Mouse (Mus musculus) ES-CJ7 (cell line): Measurements from ENCODE around the gene Coro1b.

Source experiments
- DNase-seq: peaks from one replicate; pipeline ENCODE4 v3.0.0; 2011; ENCODE audit warnings: low read depth, low spot score

Gene Coro1b

DNA sequence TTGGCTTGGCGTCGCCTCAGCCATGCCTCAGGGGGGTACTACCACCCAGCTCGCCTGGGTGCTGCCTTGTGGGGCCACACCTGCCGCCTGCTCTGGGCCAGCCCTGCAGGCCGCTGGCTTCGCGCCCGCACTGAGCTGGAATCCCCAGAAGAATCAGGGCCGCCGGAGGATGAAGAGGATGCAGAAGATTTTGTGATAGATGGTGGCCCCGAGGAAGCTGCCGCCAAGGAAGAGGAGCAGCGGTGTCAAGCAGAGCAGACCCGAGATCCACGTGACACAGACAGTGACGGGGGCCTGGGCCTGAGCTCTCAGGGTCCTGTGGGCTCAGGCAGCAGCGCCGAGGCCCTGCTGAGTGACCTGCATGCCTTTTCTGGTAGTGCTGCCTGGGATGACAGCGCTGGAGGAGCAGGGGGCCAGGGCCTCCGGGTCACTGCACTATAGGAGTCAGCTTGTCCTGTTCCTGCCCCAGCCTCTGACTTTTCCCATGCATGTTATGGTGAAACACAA, 7.7 kb downstream of the Coro1b start:
- no peak for DNase-seq

- no peak for DNase-seq
These were observed 8.4 kb downstream of the Coro1b start for GRCm38 (mm10) chr19:4156771-4157170.

DNA sequence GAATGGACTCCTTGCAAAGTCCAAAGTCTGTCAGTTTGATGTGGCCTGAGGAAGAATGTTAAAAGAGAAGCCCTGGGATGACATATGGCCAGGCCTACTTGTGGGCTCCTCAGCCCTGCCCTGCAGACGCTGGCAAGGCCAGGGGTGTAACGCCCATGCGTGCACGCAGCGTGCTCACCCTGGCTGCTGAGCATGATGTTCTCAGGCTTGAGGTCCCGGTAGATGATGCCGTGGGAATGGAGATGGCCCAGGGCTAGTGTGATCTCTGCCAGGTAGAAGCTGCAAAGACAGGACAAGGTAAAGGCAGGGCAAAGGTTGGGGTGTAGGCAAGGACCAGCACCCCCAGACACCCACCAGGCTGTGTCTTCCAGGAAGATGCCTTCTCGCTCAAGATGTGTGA, 10.6 kb downstream of the Coro1b start:
- DNase-seq, result no peak

DNA sequence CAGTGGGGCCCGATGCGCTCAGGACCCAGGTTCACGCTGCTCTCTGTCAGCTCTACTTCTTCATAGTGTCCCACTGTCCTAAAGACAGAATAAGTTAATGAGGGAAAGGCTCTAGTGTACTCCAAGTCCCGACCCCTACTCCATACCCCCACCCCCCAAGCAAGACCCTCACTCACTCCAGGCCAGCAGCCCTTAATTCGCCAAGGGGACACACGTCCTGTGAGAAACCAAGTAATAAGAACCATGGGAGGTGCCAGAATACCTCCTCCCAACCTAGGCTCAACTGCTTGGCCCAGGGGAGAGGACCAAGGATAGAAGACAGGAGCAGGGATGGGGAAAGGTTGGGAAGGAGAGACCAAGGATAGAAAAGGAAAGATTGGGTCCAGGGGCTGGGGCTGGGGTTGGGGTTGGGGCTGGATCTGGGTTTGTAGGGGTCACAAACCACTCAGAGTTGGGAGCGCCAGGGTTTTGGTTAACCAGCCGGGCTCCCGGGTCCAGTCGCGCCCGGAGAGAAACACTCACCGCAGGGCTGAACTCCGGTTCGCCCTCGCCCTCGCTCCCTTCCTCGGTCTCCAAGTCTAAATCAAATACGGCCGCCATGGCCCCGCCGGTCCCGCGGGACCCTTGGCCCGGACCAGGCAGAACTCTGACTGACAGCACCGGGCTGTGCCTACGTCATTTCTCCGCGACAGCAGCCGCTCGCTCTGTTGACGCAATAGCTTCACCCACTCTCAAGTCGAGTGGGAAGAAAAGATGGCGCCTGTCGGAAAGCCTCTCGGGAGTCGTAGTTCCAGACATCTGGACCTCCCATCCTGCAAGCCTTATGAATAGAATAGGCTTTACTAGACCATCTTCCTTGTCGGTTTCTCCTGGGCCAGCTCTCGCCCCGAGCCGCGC, 14.5 kb downstream of the Coro1b start, which contains the start of gene Rps6kb2:
Gene Rps6kb2, minus strand, starts transcription at position 709 of the 897 bp plus-strand sequence.
- DNase-seq, result peak; percentile 97

- no peak for DNase-seq
These were observed 15.1 kb downstream of the Coro1b start for GRCm38 (mm10) chr19:4163543-4163887.

- DNase-seq, result no peak
These were observed 15.7 kb downstream of the Coro1b start for GRCm38 (mm10) chr19:4164100-4164499.

DNA sequence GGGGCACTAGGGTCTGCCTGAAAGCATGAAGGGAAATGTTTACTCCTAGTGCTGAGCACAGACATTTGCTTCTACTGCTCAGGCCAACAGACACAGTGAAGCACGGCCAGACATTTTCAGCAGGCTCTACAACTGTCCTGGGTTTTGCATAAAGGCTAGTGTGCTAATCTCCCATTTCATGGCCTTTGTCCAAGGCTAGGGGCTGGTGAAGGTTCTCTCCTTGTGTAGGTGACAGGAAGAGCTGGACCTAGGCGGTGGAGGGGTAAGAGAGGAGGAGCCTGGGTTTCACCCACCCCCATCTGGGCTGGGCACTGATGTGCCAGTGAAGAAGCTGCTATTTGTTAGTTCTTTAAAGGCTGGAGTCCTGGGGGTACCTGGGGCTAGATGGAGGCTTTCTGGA, 16.3 kb downstream of the Coro1b start:
- DNase-seq, result no peak

GRCm38 (mm10) chr19:4166678-4167476, 18.5 kb downstream of the Coro1b start:
- no peak for DNase-seq

GRCm38 (mm10) chr19:4169378-4169784, 21.0 kb downstream of the Coro1b start:
- DNase-seq, result peak; percentile 99

- DNase-seq, result no peak
These were observed 21.4 kb downstream of the Coro1b start for GRCm38 (mm10) chr19:4169810-4170209.

GRCm38 (mm10) chr19:4170723-4171392, 22.4 kb downstream of the Coro1b start:
- no peak for DNase-seq

DNA sequence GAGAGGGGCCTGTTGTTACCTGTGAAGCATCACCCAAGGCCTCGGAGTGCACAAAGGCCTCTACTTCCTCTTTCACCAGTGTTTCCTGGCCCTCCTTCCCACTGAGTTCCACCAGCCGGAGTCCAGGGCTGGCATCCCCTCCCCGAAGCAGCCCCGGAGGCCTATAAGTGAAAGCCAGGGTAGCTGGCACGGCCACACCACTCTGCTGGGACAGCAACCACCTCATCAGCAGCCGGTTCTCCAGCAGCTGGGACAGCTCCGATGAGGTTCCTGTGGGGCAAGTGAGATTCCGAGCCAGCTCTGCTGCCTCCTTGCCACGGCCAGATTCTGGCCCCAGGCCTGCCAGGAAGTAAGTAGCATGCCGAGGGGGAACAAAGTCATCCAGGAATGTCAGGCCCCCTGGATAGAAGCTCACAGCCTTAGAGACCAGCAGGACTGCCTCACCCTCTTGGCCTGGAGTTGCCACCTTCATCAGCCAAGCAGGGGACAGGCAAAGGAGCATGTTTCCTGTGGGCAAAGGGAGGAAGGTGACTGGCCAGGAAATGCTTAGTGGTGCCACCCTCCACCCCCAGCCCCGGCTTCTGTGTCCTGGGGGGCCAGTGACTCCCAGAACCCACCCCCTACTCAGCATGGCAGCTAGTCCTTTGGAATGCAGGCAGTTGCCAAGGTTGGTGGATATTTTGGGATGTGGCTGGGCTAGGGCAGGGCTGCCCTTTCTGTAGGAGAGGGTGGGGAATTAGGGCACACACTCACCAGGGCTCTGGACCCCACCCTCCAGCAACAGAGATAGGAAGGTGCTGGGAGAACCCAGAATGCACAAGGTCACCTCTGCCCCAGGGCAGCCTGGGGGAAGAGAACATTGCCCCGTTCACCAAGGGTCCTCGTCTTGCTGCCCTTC, 23.2 kb downstream of the Coro1b start:
- DNase-seq, result no peak

GRCm38 (mm10) chr19:4172925-4173324, 24.5 kb downstream of the Coro1b start:
- no peak for DNase-seq

DNA sequence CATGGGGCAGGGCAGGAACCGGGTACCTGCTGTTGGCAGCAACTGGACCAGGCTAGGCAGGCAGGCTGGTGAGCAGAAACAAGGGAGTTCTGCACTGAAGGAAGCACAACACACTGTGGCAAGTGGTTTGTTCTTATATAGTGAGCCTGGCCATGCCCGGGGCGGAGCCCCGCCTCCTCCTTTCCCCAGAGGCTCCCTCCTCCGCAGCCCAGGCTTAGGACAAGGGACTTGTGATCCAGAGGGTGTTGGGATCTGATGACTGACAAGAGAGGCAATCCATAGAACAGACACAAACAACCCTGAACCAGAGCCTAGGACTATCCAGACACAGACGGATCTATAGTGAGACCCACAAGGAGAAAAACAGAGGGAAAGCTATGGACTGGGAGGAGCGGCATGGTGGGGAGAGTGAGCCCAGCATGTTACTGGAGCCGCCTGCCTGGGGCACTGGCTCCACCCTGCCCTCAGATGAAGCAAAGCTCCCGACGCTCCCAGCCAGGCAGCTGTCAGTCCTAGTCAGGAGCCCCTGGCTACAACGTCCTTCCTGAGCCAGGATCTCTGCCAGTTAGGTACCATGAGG, 27.0 kb downstream of the Coro1b start, which contains the start of gene Carns1:
Gene Carns1, minus strand, starts transcription at position 112 of the 580 bp plus-strand sequence.
- no peak for DNase-seq

GRCm38 (mm10) chr19:4180411-4180810, 32.0 kb downstream of the Coro1b start:
- no peak for DNase-seq

DNA sequence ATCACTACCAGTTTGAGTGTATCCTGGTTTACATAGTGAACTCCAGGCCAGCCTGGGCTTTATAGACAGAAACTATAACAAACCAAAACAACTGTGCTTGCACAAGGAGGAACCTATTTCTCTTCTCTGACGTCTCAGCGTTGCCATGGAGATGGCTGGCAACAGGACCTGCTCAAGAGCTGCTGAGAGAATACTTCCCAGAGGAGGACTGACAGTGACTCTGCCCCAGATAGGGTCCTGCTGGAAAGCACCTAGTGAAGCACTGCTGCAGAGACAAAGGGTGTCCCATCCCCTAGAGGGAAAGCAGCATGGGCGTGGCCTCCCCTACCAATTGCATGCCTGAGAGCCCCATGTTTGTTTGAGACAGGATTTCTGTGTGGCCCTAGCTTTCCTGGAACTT, 33.5 kb downstream of the Coro1b start:
- DNase-seq, result peak; percentile 51

GRCm38 (mm10) chr19:4183689-4184088, 35.3 kb downstream of the Coro1b start:
- DNase-seq, result no peak

GRCm38 (mm10) chr19:4184976-4185975, 36.9 kb downstream of the Coro1b start:
- peak; percentile 67 for DNase-seq

DNA sequence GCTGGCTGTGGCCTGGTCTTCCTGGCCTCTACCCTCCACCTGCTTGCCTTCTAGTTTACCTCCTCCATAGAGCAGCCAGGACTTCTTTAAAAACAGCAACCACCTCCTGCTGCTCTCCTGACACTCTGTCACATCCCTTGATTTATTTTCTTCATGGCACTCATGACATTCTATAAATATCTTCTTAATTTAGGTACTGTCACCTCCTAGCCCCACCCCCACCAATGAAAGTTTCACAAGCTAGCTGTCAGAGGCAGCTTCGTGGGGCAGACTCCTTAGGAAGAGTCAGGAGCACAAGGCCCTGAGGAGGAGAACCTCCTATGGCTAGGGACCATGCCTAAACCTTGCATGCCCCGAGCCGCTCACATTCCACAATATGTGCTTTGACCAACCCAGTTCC, 38.9 kb downstream of the Coro1b start:
- DNase-seq, result no peak
